Comparison of ENCODE assay signal across 15 mouse cellular contexts in the genomic region with DNA sequence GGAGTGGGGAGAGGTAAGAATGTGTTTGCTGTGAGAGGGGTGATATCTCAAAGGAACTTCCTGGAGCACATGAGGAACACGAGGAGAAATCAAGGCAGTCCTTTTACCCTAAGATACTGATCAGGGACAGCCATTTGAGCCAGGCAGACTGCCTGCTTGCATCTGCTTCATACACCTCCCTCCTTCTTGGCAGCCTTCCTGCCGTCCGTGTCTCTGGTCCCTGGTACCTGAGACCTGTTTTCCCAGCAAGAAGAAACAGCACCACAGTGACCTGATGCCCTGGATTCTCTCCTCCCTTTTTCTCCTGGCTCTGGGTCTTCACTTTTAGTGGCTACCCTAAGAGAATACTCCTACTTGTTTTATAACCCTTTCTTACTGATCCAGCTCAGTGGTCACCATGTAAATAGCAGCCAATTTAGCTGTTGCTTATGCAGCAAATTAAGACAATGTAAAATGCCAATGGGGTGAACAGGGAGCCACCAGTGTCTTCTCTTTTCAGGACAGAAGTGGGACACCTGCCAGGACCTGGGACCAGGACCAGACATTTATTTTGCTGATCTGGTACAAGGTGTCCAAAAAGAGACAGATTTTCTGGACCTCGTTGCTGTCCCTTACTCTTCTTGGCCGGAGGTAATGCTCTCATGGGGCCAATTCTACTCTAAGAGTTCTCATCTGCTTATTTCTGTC. TPM values are rescaled to one million over a fixed set of nuclear protein-coding genes. Genes with fewer than 3 reads are reported as not detected.
"Had no signal": no experiment of that assay in that cellular context is flagged by ENCODE, and none has a peak within 500 bp of the region (broad histone marks: within the 10 kb centered on the region; RNA-seq: fewer than 3 reads in every experiment).

No protein-coding gene starts in this region.

- H3K4me1 ChIP-seq: megakaryocyte, embryonic 14.5 days; stomach, embryonic 15.5 days had no signal

- H3K27ac ChIP-seq: layer of hippocampus, adult 2 months; limb, embryonic 12.5 days; liver, embryonic 14.5 days; midbrain, embryonic 12.5 days; stomach, embryonic 15.5 days had no signal

- DNase-seq: kidney, adult 18-20 months; kidney, postnatal 10 days; lung, adult 18-20 months; lung, postnatal 4 days; right cerebral cortex, adult 18-20 months; right cerebral cortex, postnatal 25 days; thymus, adult 2 months; thymus, postnatal 25 days had no signal

- H3K27me3 ChIP-seq: megakaryocyte, embryonic 14.5 days; midbrain, embryonic 12.5 days; stomach, embryonic 15.5 days had no signal

- H3K4me3 ChIP-seq: layer of hippocampus, adult 2 months; limb, embryonic 12.5 days; megakaryocyte, embryonic 14.5 days; midbrain, embryonic 12.5 days; stomach, embryonic 15.5 days had no signal

RNA-seq across cellular contexts. Expression of gene Igsf9b, which starts 21.5 kb away (rescaled TPM):
- polyA plus RNA-seq: liver, adult 2 months had no signal
